Mouse (Mus musculus): ENCODE data around the gene Ypel5. TPM values are rescaled to one million over a fixed set of nuclear protein-coding genes. Genes with fewer than 3 reads are reported as not detected.

Gene Ypel5
- polyA plus RNA-seq, 1 experiment from 2014 or later = 36.4 TPM

DNA sequence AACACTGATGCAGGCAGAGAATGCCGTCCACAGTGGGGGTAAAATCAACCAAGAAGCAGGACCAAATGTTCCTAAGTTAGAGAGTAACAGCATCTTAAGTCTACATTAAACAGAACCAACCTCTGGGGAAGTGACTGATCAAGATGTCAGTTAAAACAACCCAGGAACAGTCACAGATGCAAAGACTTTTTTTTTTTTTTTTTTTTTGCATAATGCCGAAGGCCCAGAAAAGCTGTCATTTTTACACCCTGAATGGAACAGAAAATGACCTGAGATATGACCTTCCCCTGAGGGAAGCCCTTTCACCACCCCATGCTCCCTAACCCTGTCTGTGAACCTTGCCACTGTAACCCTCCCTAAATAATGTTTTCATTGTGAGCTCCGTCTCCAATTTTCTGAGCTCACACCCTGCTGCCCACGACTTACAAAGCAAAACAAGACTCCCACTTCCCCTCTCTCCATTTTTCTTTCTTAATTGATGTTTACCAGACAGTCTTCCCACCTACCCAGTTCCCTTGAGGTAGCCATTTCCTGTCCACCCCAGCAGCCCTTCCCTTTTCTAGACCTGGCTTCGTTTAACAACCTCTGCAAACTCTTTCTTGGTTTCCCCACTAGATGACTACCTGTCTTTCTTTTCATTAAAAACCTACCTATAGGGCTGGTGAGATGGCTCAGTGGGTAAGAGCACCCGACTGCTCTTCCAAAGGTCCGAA lies 26.2 kb upstream of the Ypel5 start:
- Histone ChIP-seq H3K27ac (ENCODE audit: low read depth) (no peak overlapping the region), H3K4me2 (no peak overlapping the region), H3K4me3 (ENCODE audit: low read depth, low read length) (no peak overlapping the region), H3K9ac (no peak overlapping the region), H3K4me1 (ENCODE audit: insufficient read depth) (no peaks in the 10 kb centered on the region), H3K36me3 (ENCODE audit: insufficient read depth) (no peaks in the 10 kb centered on the region), H3K9me3 (ENCODE audit: low read depth, low read length) (no peaks in the 10 kb centered on the region), H3K27me3 (ENCODE audit: insufficient read depth, low read length) (no peaks in the 10 kb centered on the region)
- TF ChIP-seq CTCF (IDR thresholded peaks at IDR 0.05; ENCODE audit: low read depth) = no peak
- no peak for DNase-seq
- no peak for ATAC-seq (ENCODE audit: insufficient read depth)
- WGBS = 62% methylated on average over 7 of the region's 7 CpGs

DNA sequence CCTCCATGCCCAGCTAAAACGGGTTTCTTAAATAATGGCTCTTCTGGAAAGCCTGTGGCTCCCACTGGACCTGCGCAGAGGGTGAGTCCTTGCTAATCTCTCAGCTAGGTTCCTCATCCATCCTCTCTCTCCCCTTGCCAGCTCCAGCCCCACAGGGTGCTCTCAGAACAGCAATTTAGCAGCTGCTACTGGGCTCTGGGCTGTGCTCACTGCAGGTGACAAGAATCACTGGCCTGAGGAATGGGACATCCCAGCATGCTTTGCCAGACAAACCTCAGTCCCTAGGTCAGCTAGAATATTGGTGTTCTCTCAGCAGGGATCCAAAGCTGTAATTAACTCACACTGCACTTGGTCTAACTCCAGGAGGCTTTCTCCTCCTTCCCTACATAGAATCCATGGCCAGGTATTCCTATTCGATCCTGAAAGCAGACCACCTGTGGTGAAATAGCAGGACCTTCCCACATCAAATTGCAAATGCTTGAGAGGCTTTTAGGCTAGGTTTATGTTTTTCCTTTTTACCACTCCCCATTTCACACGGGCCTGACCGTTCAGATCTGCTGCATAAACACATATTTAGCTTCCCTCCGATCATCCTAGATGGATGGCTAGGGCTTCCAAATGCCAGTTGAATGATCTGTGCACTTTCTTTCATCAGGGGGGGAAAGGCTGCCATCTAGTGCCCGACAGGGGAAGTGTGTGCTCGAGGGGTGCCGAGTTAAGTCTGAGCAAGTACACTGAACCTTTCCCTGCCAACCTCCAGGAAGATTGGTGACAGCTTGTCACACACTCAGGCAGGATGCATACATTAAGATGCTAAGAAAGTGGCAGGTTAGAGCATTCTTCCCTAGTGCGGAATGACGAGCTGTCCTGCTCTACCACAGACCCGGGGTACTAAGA lies 22.6 kb upstream of the Ypel5 start:
- DNase-seq (peak; percentile 75), ATAC-seq (ENCODE audit: insufficient read depth) (peak; percentile 41)
- no peak overlapping the region for H3K4me3 ChIP-seq (ENCODE audit: low read depth, low read length)
- H3K4me2 ChIP-seq = no peak overlapping the region
- WGBS = 15% methylated on average over 12 of the region's 12 CpGs
- no peaks in the 10 kb centered on the region for H3K27me3 ChIP-seq (ENCODE audit: insufficient read depth, low read length)
- peak; percentile 87 for TF ChIP-seq CTCF (IDR thresholded peaks at IDR 0.05; ENCODE audit: low read depth)
- H3K9me3 ChIP-seq (ENCODE audit: low read depth, low read length) = no peaks in the 10 kb centered on the region
- no peaks in the 10 kb centered on the region for H3K36me3 ChIP-seq (ENCODE audit: insufficient read depth)
- no peak overlapping the region for H3K9ac ChIP-seq
- H3K27ac ChIP-seq (ENCODE audit: low read depth) = no peak overlapping the region
- H3K4me1 ChIP-seq (ENCODE audit: insufficient read depth) = no peaks in the 10 kb centered on the region

DNA sequence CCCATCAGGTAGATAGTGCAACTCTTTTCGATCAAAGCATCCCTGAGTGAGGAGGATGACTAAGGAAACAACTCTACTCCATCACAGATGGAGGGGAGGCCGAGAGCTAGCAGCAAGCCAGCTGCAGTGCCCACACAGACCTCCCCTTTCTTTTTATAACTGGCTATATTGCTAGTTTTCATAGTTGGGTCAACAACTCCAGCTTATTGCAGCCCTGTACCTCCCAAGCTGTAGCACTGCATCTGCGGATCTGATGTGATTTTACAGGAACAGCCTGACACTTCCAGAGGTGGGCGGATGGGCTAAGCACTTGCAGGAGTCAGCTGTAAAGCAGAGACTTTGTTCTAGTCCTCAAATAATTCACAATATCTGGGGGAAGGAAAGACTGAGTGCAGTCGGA lies 18.7 kb upstream of the Ypel5 start:
- Histone ChIP-seq H3K4me1 (ENCODE audit: insufficient read depth) (no peaks in the 10 kb centered on the region), H3K27me3 (ENCODE audit: insufficient read depth, low read length) (no peaks in the 10 kb centered on the region), H3K9me3 (ENCODE audit: low read depth, low read length) (no peaks in the 10 kb centered on the region), H3K4me2 (no peak overlapping the region), H3K36me3 (ENCODE audit: insufficient read depth) (no peaks in the 10 kb centered on the region), H3K9ac (no peak overlapping the region), H3K27ac (ENCODE audit: low read depth) (no peak overlapping the region), H3K4me3 (ENCODE audit: low read depth, low read length) (no peak overlapping the region)
- DNase-seq (no peak), ATAC-seq (ENCODE audit: insufficient read depth) (no peak)
- 74% methylated on average over 5 of the region's 5 CpGs for WGBS
- no peak for TF ChIP-seq CTCF (IDR thresholded peaks at IDR 0.05; ENCODE audit: low read depth)

DNA sequence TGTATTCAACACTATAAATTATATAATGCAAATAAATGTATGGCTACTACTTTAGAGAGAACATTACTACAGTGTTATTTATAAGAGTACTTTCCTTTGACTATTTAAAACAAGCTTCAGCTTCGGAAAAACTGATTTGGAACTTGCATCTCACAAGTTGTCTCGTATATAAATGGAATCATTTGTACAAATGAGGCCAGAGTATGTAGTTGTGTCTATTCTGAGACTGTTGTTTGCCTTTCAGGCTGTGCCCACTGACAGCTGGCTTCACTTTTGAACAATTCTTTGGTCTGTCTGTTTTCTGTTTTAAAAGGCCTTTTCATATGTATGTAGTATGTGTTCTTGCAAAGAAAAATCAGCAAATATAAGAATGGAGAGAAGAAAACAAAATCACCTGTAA lies 16.5 kb upstream of the Ypel5 start:
- Histone ChIP-seq H3K9me3 (ENCODE audit: low read depth, low read length) (no peaks in the 10 kb centered on the region), H3K4me1 (ENCODE audit: insufficient read depth) (no peaks in the 10 kb centered on the region), H3K9ac (no peak overlapping the region), H3K4me2 (no peak overlapping the region), H3K4me3 (ENCODE audit: low read depth, low read length) (no peak overlapping the region), H3K27me3 (ENCODE audit: insufficient read depth, low read length) (no peaks in the 10 kb centered on the region), H3K36me3 (ENCODE audit: insufficient read depth) (no peaks in the 10 kb centered on the region), H3K27ac (ENCODE audit: low read depth) (no peak overlapping the region)
- 57% methylated on average over 2 of the region's 2 CpGs for WGBS
- TF ChIP-seq CTCF (IDR thresholded peaks at IDR 0.05; ENCODE audit: low read depth) = no peak
- no peak for DNase-seq
- ATAC-seq (ENCODE audit: insufficient read depth) = no peak

DNA sequence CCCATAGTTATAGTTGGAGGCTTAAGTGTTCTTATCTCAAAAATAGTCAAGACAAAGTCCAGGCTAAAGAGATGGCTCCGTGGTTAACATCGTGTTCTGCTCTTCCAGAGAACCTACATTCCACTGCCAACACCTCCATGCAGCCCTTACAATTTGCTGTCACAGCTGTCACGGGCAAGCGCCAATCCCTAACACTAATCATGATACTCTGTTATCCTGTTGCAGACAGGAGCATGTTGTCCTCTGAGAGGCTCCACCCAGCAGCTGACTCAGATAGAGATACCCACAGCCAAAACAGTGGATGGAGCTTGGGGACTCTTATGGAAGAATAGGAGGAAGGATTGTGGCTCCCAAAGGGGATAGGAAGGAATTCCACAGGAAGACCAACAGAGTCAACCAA lies 15.8 kb upstream of the Ypel5 start:
- ATAC-seq (ENCODE audit: insufficient read depth) = no peak
- 32% methylated on average over 4 of the region's 4 CpGs for WGBS
- DNase-seq = no peak
- Histone ChIP-seq H3K9me3 (ENCODE audit: low read depth, low read length) (no peaks in the 10 kb centered on the region), H3K9ac (no peak overlapping the region), H3K4me1 (ENCODE audit: insufficient read depth) (no peaks in the 10 kb centered on the region), H3K27ac (ENCODE audit: low read depth) (no peak overlapping the region), H3K4me3 (ENCODE audit: low read depth, low read length) (no peak overlapping the region), H3K27me3 (ENCODE audit: insufficient read depth, low read length) (no peaks in the 10 kb centered on the region), H3K4me2 (no peak overlapping the region), H3K36me3 (ENCODE audit: insufficient read depth) (no peaks in the 10 kb centered on the region)
- no peak for TF ChIP-seq CTCF (IDR thresholded peaks at IDR 0.05; ENCODE audit: low read depth)

DNA sequence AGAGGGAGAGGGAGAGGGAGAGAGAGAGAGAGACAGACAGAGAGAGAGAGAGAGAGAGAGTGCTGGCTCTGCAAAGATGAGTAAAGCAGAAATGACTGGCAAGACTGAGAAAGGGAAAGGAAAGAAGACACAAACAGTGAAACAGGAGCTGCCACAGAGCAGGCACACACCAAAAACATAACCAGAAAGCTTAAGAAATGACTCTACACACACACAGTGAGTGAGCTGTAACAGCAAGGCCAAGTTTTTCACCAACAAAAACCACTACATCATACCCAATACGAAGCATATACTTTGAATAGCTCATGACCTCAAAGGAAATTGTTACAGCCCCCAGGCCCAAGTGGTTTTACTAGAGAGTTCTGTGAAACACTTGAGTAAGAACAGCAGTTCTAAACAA lies 14.3 kb upstream of the Ypel5 start:
- H3K4me1 ChIP-seq (ENCODE audit: insufficient read depth) = no peaks in the 10 kb centered on the region
- H3K9ac ChIP-seq = no peak overlapping the region
- H3K27me3 ChIP-seq (ENCODE audit: insufficient read depth, low read length) = no peaks in the 10 kb centered on the region
- 49% methylated on average over 1 of the region's 1 CpGs for WGBS
- H3K4me3 ChIP-seq (ENCODE audit: low read depth, low read length) = no peak overlapping the region
- no peak for ATAC-seq (ENCODE audit: insufficient read depth)
- no peaks in the 10 kb centered on the region for H3K9me3 ChIP-seq (ENCODE audit: low read depth, low read length)
- no peak for DNase-seq
- no peak for TF ChIP-seq CTCF (IDR thresholded peaks at IDR 0.05; ENCODE audit: low read depth)
- no peak overlapping the region for H3K27ac ChIP-seq (ENCODE audit: low read depth)
- H3K36me3 ChIP-seq (ENCODE audit: insufficient read depth) = no peaks in the 10 kb centered on the region
- H3K4me2 ChIP-seq = no peak overlapping the region

DNA sequence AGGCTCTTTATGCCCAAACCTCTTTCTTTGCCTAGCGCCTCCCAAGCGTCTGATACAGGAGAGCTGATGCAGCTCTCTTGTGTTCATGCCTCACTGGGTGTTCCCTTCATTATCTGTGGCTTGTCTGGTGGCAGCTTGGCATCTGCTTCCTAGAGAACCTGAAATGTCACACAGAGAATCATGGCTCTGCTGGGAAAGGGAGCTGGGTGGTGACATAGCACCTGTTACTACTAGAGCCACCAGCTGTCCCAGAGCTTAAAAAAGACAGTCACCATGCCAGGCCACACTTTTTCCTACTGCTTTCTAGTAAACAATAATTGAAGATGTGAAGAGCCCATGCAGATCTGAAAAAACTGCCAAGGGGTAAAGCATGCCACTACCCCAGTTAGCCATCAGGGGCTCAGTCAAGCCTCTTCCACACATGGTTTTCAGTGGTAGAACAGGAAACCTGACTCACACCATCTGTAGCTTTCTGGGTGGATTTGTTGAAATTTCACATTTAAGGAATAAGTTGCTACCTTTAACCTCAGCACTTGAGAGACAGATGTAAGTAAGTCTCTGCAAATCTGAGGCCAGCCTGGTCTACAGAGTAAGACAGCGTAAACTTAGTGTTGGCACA lies 9.2 kb upstream of the Ypel5 start:
- no peak for DNase-seq
- TF ChIP-seq CTCF (IDR thresholded peaks at IDR 0.05; ENCODE audit: low read depth) = no peak
- Histone ChIP-seq H3K27me3 (ENCODE audit: insufficient read depth, low read length) (no peaks in the 10 kb centered on the region), H3K27ac (ENCODE audit: low read depth) (no peak overlapping the region), H3K9ac (no peak overlapping the region), H3K4me1 (ENCODE audit: insufficient read depth) (no peaks in the 10 kb centered on the region), H3K36me3 (ENCODE audit: insufficient read depth) (no peaks in the 10 kb centered on the region), H3K4me2 (no peak overlapping the region), H3K9me3 (ENCODE audit: low read depth, low read length) (no peaks in the 10 kb centered on the region), H3K4me3 (ENCODE audit: low read depth, low read length) (no peak overlapping the region)
- WGBS = 82% methylated on average over 3 of the region's 3 CpGs
- no peak for ATAC-seq (ENCODE audit: insufficient read depth)

Data from lung, embryonic 14.5 days (tissue).